Mouse (Mus musculus): Measurements from ENCODE around the gene Ipmk.

DNA sequence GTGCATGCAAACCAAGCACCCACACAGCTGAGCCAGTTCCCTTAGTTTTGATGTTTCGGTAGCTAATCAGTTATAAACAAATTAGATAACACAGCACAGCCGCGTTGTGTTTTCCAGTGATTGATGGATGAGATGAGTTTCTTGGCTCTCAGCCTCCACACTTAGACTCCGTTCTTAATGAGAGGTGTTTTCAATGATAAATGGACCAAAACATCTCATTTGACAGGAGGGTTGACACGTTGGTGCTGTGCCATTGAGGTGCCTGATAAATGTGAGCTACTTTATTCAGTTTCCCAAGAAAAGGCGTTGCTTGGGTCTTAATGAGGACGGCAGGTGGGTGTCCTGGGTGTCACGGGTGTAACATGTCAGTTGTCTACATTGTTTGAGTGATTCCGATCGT, 79.8 kb downstream of the Ipmk start:
- TF ChIP-seq CTCF (conservative IDR thresholded peaks at IDR 0.05 in 1 of 2, IDR thresholded peaks at IDR 0.05 in 1 of 2; ENCODE audit: low read depth in 2 of 2, low read length in 2 of 2) (no peak), MAX (IDR thresholded peaks at IDR 0.05; ENCODE audit: low read length) (no peak), NELFE (IDR thresholded peaks at IDR 0.05; ENCODE audit: low read depth, low read length) (no peak), CHD1 (IDR thresholded peaks at IDR 0.05; ENCODE audit: low read depth, low read length) (no peak), TBP (conservative IDR thresholded peaks at IDR 0.05; ENCODE audit: low read depth, low read length) (no peak)
